Mouse (Mus musculus): ENCODE results near the gene Ankrd13d.

Gene Ankrd13d

DNA sequence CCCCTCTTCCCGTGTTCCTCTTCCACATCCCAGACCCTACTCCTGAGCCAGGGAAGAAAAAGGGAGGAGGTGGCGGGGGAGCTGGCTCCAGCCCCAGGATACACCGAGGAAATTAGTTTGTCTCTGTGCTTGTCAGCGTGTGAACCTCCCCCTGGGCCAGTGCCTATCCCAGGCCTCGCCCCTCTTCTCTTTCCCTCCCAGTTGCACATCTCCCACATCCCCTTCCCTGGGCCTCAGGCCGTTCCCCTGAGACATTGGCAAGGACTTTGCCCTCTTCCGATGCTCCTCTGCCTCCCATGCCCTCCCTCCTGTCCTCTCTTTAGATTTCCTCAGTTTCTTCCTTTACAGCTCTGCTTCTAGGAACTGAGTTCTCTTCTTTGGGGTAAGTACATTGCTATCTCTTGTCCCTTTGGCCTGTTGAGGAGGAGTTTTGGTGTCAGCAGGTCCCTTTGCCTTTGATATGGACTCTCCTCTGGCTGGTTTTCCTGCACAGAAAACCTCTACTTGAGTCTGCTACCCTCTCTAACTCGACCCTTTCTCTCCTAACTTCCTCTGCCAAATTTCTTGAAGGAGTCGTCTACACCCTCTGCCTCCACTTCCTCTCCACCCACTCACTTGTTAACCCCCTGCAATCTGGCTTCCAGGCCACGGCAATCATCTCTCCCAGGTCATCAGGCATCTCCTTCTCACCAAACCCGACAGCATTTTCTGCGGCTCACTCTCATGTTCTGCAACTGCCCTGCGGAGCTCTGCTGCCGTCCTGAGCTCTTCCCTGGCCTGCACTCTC, 61.8 kb downstream of the Ankrd13d start:
- peak; percentile 64 to 75 for DNase-seq

DNA sequence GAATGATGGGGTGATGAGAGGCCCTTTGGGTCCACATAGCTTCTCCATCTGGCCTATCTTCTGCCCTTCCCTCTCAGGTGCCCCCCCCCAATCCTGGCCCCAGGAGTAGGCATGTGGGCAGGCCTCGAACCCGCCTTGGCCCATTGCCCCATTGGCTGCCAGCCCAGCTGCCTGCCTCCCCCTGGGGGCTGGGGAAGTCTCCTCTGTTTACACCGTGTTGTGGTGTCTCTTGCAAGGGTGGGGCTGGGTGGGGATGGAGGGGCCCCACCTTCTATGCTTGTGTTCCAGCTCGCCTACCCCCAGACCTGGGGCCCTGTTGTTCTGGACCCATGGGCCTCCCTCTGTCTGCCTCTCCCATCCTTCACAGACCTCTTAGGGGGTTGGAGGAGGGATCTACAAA, 62.5 kb downstream of the Ankrd13d start:
- DNase-seq = peak; percentile 65 to 75
